In genomic region chr7:46352748-46353147, GRCm38 (mm10) we compare ENCODE assay signal across 29 mouse cellular contexts. TPM values are rescaled to one million over a fixed set of nuclear protein-coding genes. Genes with fewer than 3 reads are reported as not detected.
"Had no signal": no experiment of that assay in that cellular context is flagged by ENCODE, and none has a peak within 500 bp of the region (broad histone marks: within the 10 kb centered on the region; RNA-seq: fewer than 3 reads in every experiment).

No protein-coding gene starts in this region.

- H3K4me1 ChIP-seq: liver, embryonic 12.5 days; liver, embryonic 15.5 days; lung, embryonic 15.5 days had no signal

- H3K36me3 ChIP-seq: liver, embryonic 12.5 days; liver, embryonic 15.5 days; lung, embryonic 15.5 days; midbrain, embryonic 10.5 days; midbrain, embryonic 13.5 days had no signal

- H3K9ac ChIP-seq: liver, embryonic 12.5 days; liver, embryonic 15.5 days; lung, embryonic 15.5 days; midbrain, embryonic 13.5 days had no signal

- H3K9me3 ChIP-seq: liver, embryonic 12.5 days; liver, embryonic 15.5 days; lung, embryonic 15.5 days; megakaryocyte, embryonic 14.5 days; midbrain, embryonic 10.5 days; midbrain, embryonic 13.5 days had no signal

- H3K4me2 ChIP-seq: liver, embryonic 12.5 days; liver, embryonic 15.5 days; lung, embryonic 15.5 days; midbrain, embryonic 13.5 days had no signal

- H3K4me3 ChIP-seq: layer of hippocampus, adult 2 months; liver, embryonic 12.5 days; liver, embryonic 15.5 days; lung, embryonic 15.5 days; megakaryocyte, embryonic 14.5 days; midbrain, embryonic 10.5 days; midbrain, embryonic 13.5 days had no signal

- DNase-seq: kidney, adult 18-20 months; kidney, adult 9 months; kidney, postnatal 14 days; kidney, postnatal 4 days; layer of hippocampus, adult 9-11 months; left cerebral cortex, postnatal 4 days; liver; lung, adult 18-20 months; lung, postnatal 10 days; lung, postnatal 36 days; right cerebral cortex, adult 18-20 months; right cerebral cortex, postnatal 14 days; right cerebral cortex, postnatal 4 days; thymus, adult 2 months; thymus, postnatal 14 days had no signal

- ATAC-seq: intestine, embryonic 16.5 days; liver, embryonic 12.5 days; midbrain, embryonic 13.5 days; midbrain, embryonic 16.5 days had no signal

- H3K27ac ChIP-seq: layer of hippocampus, adult 2 months; liver, embryonic 12.5 days; liver, embryonic 15.5 days; lung, embryonic 15.5 days; midbrain, embryonic 10.5 days; midbrain, embryonic 13.5 days had no signal

RNA-seq across cellular contexts. Expression of gene Myod1, which starts 23.5 kb away (rescaled TPM):
- total RNA-seq: layer of hippocampus, postnatal 25 days; left cerebral cortex, adult 18-20 months; left cerebral cortex, postnatal 14 days; left cerebral cortex, postnatal 4 days; monocyte, adult 5-6 weeks had no signal
- polyA plus RNA-seq: midbrain, embryonic 10.5 days; midbrain, embryonic 13.5 days had no signal

RNA-seq across cellular contexts. Expression of gene Kcnc1, which starts 43.5 kb away (rescaled TPM):
- total RNA-seq: monocyte, adult 5-6 weeks had no signal
- polyA plus RNA-seq: kidney, embryonic 16.5 days; liver, embryonic 15.5 days had no signal
